Mouse (Mus musculus): ENCODE measurements around the gene Lgals1. TPM values are rescaled to one million over a fixed set of nuclear protein-coding genes. Genes with fewer than 3 reads are reported as not detected.

The Lgals1 gene
- total RNA-seq (2015) (851 and 870 TPM in 2 replicates), total RNA-seq (2017) (1,185 and 1,205 TPM in 2 replicates)

GRCm38 (mm10) chr15:78926021-78926919, at the start of gene Lgals1:
Gene Lgals1 (plus strand): TSS chr15:78926725.
- peak; percentile 56 for ATAC-seq (ENCODE audit: poor library complexity, severe bottlenecking)

GRCm38 (mm10) chr15:78876991-78877809, 49.3 kb upstream of the Lgals1 start, which contains the start of gene Gga1:
Gene Gga1 (plus strand): TSS chr15:78877190.
- ATAC-seq (ENCODE audit: poor library complexity, severe bottlenecking) = peak; percentile 68

GRCm38 (mm10) chr15:78877810-78878390, 48.6 kb upstream of the Lgals1 start:
- no peak for ATAC-seq (ENCODE audit: poor library complexity, severe bottlenecking)

GRCm38 (mm10) chr15:78878792-78879516, 47.6 kb upstream of the Lgals1 start:
- peak; percentile 61 for ATAC-seq (ENCODE audit: poor library complexity, severe bottlenecking)

- ATAC-seq (ENCODE audit: poor library complexity, severe bottlenecking) = no peak
Measured at GRCm38 (mm10) chr15:78880432-78880831, 46.1 kb upstream of the Lgals1 start.

- ATAC-seq (ENCODE audit: poor library complexity, severe bottlenecking) = no peak
Measured at GRCm38 (mm10) chr15:78881828-78882227, 44.7 kb upstream of the Lgals1 start.

GRCm38 (mm10) chr15:78889401-78889853, 37.1 kb upstream of the Lgals1 start:
- ATAC-seq (ENCODE audit: poor library complexity, severe bottlenecking) = no peak

GRCm38 (mm10) chr15:78892440-78892839, 34.1 kb upstream of the Lgals1 start:
- no peak for ATAC-seq (ENCODE audit: poor library complexity, severe bottlenecking)

- ATAC-seq (ENCODE audit: poor library complexity, severe bottlenecking) = peak; percentile 14; the same call in 1 of the 2 replicates
Measured at GRCm38 (mm10) chr15:78894726-78895125, 31.8 kb upstream of the Lgals1 start.

- ATAC-seq (ENCODE audit: poor library complexity, severe bottlenecking) = peak; percentile 8; the same call in 1 of the 2 replicates
Measured at GRCm38 (mm10) chr15:78895741-78896140, 30.8 kb upstream of the Lgals1 start.

- peak; percentile 49 for ATAC-seq (ENCODE audit: poor library complexity, severe bottlenecking)
Measured at GRCm38 (mm10) chr15:78896149-78896548, 30.4 kb upstream of the Lgals1 start.

- ATAC-seq (ENCODE audit: poor library complexity, severe bottlenecking) = no peak
Measured at GRCm38 (mm10) chr15:78897488-78897887, 29.0 kb upstream of the Lgals1 start.

GRCm38 (mm10) chr15:78898507-78899001, 28.0 kb upstream of the Lgals1 start:
- ATAC-seq (ENCODE audit: poor library complexity, severe bottlenecking) = no peak

GRCm38 (mm10) chr15:78899409-78899739, 27.2 kb upstream of the Lgals1 start, which contains the start of gene Gm49510:
Gene Gm49510 (plus strand): TSS chr15:78899667.
- ATAC-seq (ENCODE audit: poor library complexity, severe bottlenecking) = no peak

GRCm38 (mm10) chr15:78899740-78900584, 26.6 kb upstream of the Lgals1 start, which contains the start of gene Sh3bp1:
Gene Sh3bp1 (plus strand): TSS chr15:78899768.
- ATAC-seq (ENCODE audit: poor library complexity, severe bottlenecking) = peak; percentile 36

- peak; percentile 34 for ATAC-seq (ENCODE audit: poor library complexity, severe bottlenecking)
Measured at GRCm38 (mm10) chr15:78900585-78901421, 25.7 kb upstream of the Lgals1 start.

- no peak for ATAC-seq (ENCODE audit: poor library complexity, severe bottlenecking)
Measured at GRCm38 (mm10) chr15:78901422-78901789, 25.1 kb upstream of the Lgals1 start.

- peak; percentile 45 for ATAC-seq (ENCODE audit: poor library complexity, severe bottlenecking)
Measured at GRCm38 (mm10) chr15:78903243-78903642, 23.3 kb upstream of the Lgals1 start.
